Mouse (Mus musculus) testis, adult 2 months (tissue): Measurements from ENCODE around the gene Ssna1.

Source experiments
- CTCF ChIP-seq: fragments of 200-500 bp; IDR thresholded peaks from 2 replicates; pipeline ENCODE4 v1.5.1; 2012; ENCODE audit warnings: low read depth, mild to moderate bottlenecking, inconsistent platforms, low read length, moderate library complexity; ENCODE audit not compliant: control insufficient read depth, insufficient read depth, insufficient replicate concordance
- POLR2A ChIP-seq: fragments of 200-500 bp; IDR thresholded peaks from 2 replicates; pipeline ENCODE4 v1.6.1; 2012; ENCODE audit warnings: low read depth, mild to moderate bottlenecking, inconsistent platforms, low read length, moderate library complexity; ENCODE audit not compliant: control insufficient read depth

DNA sequence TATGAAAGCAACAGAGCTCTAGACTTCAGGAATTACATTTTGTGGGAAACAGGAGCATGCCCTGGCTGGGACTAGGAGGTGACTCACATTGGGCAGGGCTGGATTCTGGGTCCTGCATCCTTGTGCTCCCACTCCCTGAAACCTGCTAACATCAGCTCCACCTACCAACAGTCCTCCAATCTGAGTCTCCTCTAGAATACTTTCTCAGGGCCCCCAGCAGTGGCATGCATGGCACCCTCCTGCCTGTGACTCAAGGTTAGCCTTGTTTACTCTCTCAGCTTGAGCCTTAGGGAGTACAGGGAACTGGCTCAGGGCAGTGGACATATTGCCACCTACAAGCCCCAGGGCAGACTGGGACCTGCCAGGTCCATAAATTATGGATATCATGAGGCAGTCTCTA is 34.1 kb downstream of the Ssna1 start:
- no peak for TF ChIP-seq POLR2A
- TF ChIP-seq CTCF, result no peak
